Mouse (Mus musculus): ENCODE measurements at regions not wholly inside any gene's neighbourhood (a gene's known extent, or its start where the extent isn't known, plus 50 kb on each side); places are given as distances from the start of the nearest gene placed in this dataset.
A peak's percentile ranks its signal among the peaks of the same experiment; 100 is the strongest.
"Not testable (repeated sequence)": the region's sequence is repeated elsewhere in the genome, so short reads cannot be mapped to it uniquely, and the experiment has no call there.

DNA sequence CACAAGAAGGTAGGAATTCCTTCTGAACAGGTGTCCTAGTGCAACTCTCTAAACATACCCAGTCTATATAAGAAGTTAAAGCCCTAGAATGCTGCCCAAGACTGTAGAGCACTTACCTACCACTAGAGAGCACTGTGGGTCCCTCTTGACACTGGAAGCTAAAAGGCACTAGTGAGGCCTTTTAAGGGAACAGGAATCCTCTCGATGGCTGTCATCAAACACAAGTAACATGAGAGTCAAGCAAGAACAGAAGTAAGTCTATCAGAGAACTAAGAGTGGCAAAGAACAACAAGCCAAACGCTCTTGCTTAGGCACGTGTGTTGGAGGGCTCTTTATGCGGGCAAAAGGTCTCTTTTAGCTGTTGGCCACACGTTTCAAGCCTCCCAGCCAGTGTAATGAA is 123.8 kb upstream of the G530012D18Rik start:
- not testable (repeated sequence) for DNase-seq

DNA sequence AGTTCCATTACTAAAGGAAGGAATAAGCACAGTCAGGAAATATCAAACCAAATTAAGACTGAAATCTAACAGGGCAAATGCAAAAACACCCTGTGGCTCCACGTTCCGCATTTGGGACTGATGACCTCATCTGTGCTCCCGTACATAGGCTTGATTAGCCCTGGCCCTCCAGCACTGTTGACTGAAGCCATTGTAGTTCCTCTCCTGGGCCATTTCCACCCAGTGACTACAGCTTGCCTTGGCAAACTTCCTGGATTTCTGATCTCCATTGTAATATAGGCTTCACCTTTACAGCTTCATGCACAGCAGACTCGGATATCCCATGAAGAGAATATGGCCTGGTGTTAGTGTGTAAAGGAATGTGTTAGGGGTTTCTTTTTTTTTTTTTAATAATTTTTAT is 122.1 kb upstream of the G530012D18Rik start:
- DNase-seq = not testable (repeated sequence)

DNA sequence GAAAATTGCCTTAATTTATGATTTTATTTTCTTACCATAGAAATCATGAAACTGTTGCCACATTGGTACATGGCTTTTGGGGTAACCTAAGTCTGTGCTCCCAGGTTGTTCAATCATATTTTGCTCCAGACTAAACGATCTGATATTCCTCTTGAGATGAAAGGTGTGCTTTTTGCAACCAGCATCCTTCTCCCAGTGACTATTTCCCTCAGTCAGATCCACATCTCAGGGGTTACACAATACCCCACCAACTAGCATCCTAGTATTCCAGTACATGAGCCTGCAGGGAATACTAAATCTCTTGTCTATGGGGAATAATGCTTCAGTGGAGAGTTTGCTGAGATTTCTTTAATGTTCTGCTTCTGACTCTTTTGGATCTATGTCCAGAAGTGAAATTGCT is 118.8 kb upstream of the G530012D18Rik start:
- not testable (repeated sequence) for DNase-seq

DNA sequence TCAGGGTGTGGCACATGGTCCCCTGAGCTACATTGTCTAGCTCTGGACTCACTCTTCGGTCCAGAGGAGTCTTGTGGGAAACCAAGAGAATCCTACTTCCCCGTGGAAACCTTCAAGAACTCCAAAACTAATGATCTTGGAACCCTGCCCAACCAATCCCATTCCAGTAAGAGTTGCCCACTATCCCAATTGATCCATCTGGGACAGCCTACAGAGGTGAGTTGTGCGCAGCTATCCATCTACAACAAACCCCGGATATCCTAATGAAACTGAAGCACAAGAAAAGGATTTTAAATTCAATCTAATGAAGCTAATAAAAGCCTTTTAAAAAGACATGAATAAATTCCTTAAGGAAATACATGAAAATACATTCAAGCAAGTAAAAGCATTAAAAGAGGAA is 117.7 kb upstream of the G530012D18Rik start:
- not testable (repeated sequence) for DNase-seq

DNA sequence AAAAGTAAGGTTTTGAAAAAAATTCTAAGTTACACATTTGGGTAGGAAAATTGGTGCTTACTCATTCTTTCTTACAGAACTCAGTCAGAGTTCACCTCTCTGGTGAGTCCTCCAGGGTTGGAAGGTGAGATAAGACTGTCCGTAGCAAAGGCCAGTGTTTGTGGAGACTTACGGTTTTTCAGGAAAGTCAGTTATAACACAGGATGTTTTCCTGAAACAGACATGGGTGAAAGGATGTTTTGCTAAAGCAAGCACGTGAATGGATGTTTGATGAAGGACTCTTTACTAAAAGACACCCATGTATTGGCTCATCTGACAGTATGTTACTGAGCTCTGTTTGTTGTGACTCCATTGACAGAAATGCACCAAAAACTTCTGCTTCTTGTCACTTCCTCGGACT is 113.4 kb upstream of the G530012D18Rik start:
- DNase-seq = not testable (repeated sequence)

DNA sequence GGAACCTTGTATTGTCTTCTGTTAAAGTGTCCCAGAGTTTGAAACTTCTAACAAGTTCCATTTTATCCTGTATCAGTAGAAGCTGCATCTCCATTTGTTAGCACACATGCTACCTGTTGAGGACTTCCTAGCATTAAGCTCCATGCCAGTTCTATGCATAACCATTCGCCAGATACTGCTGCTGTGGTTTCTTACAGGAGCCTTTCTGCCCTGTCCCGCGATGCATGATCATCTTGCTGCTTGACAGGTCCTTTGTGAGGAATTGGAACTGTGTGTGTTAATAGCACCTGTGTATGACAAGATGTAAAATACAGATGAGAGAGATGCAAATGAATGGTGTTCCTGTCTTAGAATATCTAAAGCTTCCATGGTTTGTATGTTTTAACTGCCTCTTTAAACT is 96.4 kb upstream of the G530012D18Rik start:
- DNase-seq = not testable (repeated sequence)

DNA sequence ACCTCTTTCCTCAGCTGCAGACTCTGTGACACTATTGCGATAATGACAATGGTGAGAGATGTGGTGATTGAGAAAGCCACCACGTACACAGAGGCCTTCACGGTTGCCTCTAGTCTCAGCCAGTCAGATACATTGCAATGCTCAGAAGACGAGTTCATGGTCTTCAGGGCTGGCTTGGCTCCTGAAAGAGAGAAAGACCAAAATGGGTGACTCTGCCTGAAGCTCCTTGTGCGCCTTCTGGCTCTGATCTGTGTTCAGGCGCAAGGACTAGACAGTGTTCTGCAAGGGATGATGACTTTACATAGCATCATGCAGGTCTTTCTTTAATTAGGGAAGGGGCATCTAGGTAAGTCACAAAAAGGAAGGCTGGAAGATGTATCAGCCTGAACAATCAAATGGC is 90.5 kb upstream of the G530012D18Rik start:
- DNase-seq = peak in 1 of 2 experiments; percentile 7

DNA sequence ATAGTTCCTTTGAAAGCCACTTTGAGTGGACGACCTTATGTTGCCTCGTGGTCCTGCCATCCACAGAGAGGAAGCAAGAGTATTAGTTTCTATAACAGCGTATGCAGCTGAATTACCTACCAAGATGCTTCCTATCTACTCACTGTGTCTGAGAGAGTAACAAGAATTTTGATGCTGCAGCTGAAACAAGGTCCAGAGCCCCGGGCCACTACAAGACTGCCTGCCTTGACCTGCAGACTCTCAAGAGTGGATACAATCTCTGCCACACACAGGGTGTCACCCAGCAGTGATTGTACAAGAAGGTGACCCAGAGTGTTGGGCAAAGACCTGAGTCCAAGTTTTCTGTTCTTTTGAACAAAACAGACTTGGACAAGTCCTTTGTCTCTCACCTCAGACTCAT is 75.5 kb upstream of the G530012D18Rik start:
- DNase-seq = peak in 1 of 2 experiments; percentile 3

DNA sequence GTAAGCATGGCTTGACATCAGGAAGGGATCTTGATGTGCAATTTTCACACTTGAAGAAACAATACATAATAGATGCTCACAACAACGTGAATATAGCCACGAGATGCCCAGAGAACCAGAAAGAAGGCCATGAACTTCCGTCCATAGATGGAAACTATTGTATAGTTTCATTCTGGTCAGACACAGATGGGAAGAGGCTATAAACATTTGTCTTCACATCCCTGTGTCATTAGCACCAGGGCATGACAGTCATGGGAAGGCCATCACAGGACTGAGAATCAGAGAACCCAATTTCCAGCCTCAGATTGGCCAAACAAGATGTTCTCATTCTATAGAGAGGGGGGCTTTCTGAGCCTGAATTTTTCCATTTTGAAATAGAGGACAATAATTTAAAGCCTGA is 74.2 kb upstream of the G530012D18Rik start:
- DNase-seq = not testable (repeated sequence)
